Mouse (Mus musculus): ENCODE measurements at regions not wholly inside any gene's neighbourhood (a gene's known extent, or its start where the extent isn't known, plus 50 kb on each side); places are given as distances from the start of the nearest gene placed in this dataset.

DNA sequence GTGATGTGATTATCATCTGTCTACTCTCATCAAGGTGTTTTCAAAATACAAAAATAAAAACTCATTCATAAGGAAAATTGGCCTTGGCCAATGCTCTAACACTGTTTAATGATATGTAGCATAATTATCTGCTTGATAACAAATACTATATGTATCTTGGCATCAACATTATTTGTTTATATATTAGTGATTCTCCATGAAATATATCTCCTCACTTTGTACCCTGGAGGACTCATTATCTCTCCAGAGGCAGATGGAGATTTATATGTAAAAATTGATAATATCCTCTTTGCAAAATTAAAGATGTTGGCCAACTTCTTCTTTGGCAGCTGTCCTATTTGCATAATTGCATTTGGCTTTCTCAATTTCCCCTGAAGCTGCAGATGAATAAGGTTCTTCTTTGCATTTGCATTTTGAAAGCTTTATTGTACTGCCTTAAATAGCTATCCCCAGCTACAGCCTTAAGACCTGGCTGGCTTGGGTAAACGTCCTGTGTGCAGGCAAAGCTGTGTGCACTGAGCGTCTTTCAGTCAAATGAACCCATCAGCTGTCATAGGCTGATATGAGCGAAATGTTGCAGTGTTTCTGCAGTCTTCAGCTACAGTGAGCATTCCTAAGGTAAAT is 124.7 kb upstream of the Otogl start:
- peak; percentile 65 for ATAC-seq (replicated peaks; ENCODE audit: poor library complexity, severe bottlenecking)

DNA sequence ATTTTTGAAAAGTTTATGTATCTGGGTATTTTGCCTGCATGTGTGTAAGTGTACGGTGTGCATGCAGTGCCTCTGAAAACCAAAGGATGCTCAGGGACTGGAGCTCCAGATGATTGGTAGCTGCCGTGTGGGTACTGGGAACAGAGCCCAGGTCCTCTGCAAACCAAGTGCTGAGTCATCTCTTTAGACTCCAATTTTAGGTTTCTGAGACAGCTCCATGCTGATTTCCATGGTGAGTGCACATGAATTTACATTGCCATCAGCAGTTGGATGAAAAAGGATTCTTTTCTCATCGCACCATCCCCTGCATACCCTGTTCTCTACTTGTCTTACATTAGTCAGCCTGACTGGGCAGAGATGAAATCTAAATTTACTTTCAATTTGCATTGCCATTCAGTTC is 122.1 kb upstream of the Otogl start:
- no peak for ATAC-seq (replicated peaks; ENCODE audit: poor library complexity, severe bottlenecking)

DNA sequence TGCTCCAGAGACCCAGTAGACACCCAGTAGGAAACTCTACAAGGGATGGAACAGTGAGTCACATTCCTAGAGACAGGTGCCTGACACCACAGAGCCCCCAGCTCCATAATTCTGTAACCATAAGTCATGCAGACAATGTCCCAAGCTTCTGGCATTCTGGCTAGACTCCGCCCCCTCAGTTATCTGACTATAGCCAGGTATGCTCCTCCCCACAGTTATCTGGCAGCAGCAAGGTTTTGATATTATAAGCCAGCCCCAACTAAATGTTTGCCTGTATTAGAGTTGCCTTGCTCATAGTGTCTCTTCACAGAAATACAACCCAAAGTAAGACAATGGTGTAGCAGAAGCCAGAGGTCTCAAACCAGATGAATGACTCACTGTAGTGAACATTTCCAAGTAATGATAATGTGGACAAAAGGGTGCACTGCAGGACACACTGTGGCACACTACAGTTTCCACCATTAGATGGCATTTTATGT is 121.4 kb upstream of the Otogl start:
- no peak for ATAC-seq (replicated peaks; ENCODE audit: poor library complexity, severe bottlenecking)

DNA sequence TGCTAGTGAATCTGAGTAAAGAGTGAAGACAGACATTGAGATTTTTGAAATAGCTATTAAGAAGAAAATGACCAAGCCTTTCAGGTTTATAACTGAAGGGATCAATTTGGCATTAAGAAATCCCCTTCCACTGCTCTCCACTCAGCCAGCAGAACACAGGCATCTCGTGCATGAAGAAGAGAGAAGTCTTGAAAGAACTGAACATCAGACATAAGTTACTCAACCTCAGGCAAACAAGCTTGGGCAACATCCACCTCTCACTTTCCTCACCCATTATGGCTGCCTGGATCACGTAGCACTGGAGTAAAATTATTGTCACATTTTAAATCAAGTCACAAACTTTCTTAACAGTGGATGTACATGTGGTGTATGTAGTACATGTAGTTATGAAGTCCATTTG is 115.6 kb upstream of the Otogl start:
- ATAC-seq (replicated peaks; ENCODE audit: poor library complexity, severe bottlenecking), result peak; percentile 98

DNA sequence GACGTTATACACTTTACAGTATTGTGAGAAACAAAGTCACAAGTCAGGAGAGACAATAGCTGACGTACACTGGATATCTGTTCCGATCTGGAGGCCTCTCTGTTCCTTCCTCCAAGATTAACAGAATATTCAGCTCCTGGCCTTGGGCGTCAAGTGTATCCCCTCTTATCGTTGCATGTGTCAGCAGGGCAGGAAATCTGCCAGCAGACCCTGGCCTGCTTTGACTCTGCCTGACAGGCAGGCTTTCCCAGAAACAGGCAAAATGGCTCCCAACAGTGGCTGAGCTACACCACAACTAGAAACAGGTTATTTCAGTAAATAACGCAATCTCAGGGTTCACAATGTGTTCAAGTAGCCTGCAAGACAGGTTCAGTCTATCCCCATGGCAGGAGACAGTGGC is 112.3 kb upstream of the Otogl start:
- ATAC-seq (replicated peaks; ENCODE audit: poor library complexity, severe bottlenecking), result no peak

DNA sequence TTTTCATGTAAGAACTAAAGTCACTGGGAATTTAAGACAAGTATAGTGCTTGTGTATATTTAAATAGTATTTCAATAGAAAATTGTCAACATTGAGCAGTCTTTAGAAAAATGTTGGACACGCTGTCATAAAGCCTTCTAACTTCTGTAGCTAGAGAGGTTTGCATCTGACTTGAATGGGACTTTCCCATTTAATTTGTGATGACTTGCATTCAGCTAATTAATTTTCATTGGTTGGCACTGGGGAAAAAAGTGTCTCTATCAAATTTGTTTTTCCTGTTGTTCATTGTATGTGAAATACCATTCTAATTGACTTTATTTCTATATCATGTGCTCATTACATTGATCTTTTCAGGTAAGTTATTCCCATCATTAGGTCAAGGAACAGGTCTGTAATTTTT is 104.6 kb upstream of the Otogl start:
- ATAC-seq (replicated peaks; ENCODE audit: poor library complexity, severe bottlenecking), result no peak

DNA sequence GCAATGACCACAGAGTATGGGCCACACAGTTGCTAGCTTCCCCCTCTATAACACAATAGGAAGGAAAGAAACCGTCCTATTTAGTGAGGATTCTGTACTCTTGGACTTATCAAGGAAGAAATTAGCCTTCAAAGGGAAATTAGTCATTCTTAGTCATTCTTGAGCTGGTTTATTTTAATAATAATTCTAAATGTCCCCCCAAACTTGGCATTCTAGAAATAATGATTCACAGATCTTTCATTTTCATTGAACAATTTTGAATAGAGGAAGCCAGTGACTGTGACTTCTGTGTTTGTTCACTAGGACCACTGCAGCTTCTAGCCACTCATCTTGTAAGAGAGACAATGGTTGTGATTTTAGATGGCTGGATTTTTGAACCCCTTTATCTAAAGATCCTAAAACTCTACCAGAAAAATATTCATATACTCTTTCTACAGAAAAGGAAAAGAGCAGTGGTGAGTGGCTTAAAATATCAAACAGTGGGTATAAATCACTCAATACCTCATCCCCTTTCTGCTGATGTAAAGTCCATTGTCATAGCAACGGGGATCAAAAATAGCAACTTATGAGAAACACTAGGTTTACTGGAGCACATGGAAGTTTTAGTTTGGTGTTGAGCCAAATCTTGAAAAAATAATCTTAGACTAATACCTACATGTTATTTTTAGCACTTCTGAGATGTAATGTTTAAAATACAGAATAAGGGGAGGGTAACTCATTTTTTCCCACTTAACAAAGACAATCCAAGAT is 83.1 kb upstream of the Otogl start:
- no peak for ATAC-seq (replicated peaks; ENCODE audit: poor library complexity, severe bottlenecking)

DNA sequence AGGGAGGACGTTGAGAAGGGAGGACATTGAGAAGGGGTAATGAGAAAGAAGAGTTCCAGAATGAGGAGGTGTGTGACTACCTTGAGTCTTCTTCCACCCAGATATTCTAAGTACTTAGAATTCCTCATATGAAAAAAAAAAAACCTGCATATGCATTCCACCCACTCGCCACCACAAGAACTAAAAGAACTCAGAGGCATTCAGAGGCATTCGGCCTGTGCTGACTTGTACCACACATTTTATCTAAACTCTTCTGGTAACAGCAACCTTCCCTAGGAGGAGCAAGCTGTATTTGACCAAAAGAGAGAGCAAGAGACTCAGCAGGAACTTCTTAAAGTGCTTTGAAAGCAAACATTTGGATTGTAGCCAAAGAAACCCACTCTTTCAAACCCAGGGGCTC is 80.7 kb upstream of the Otogl start:
- no peak for ATAC-seq (replicated peaks; ENCODE audit: poor library complexity, severe bottlenecking)

DNA sequence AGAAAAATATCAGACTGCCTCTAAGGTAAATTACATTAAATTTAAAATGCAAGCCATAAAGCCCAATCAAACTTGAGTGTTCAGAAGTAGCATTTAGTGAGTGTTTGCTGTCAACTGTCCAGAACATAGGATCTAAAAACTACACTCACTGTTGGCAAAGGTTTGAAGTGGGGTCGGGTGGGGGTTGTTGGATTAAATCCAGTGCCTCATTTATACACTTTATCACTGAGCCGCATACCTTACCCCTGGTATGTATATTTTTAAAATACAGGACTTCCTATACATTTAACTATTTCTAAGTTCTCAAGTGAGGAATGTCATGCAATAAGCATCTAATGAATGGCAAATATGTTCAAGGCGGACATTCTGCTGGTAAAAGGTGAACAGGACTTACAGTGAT is 78.6 kb upstream of the Otogl start:
- ATAC-seq (replicated peaks; ENCODE audit: poor library complexity, severe bottlenecking), result no peak

DNA sequence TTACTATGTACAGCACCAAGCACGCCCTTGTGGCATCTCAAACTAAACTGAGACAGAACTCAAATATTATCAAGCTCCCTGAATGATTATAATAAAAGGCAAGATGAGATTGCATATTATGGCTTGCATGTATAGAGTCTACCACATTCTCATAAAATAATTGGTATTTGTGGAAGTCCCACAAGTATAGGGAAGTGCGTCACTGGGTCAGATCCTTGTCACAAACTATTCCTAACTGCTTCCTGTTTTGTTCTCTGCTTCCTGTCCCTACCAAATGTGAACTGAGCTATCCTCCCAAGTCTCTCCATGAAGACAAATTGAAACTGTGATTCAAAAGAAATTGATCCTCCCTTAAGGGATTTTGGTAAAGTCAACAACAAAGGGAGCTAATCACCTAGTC is 78.0 kb upstream of the Otogl start:
- ATAC-seq (replicated peaks; ENCODE audit: poor library complexity, severe bottlenecking), result peak; percentile 82

DNA sequence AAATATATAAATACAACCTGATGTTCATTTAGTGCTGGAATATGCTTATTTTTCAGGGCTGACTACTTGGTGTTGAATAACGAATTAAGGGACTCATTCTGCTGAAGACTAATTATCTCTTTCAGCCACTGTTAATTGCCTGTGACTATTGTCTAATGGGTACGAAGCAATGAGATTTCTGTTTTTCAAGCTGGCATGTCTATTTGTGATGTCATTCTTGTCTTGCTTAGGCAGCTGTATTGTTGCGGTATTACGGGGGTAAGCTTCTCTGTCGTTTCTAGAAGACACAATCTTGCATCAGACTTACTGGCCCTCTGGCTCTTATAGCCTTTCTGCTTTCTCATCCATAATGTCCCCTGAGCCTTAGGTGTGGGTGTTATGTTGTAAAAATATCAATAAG is 70.7 kb upstream of the Otogl start:
- no peak for ATAC-seq (replicated peaks; ENCODE audit: poor library complexity, severe bottlenecking)

DNA sequence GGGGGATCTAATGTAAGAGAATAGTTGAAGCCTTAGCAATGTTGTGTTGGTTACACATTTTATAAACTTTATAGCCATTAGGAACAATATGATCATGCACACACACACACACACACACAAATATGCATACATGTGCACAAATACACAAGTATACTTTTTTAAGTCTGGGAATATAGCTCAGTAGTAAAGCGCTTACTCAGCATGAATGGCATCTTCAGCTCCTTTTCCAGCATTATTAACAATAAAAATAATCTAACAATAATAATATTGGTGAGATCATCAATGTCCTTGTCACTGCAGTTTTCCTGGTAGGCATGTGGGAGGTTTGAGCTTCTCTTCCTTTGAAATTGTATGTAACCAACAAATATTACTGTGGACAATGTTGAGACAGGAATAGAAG is 70.1 kb upstream of the Otogl start:
- no peak for ATAC-seq (replicated peaks; ENCODE audit: poor library complexity, severe bottlenecking)

DNA sequence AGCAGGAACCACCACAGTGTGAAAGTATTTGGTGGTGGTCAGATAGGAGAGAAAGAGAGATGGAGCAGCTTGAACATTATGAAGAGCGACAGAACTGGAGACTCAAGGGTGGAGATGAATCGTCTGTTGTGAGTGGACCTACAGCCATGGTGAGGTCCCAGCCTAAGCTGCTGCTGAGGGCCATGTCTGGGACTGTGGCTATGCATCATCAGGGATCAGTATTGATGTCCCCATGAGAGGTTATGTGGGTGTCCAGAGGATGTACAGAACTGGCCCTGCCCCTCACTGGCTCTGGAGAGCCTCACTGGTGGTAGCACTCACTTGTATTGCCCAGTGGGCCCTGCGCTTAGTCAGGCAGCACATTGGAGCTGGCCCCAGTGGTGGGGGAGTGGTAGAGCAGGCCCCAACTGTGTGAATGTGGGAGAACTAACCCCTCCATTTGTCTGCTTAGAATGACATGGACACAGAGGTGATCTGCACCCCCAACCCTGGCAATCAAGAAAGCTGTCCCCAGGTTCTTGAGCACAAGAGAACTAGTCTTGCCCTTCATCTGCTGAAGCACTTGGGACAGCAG is 64.5 kb upstream of the Otogl start:
- ATAC-seq (replicated peaks; ENCODE audit: poor library complexity, severe bottlenecking), result no peak

DNA sequence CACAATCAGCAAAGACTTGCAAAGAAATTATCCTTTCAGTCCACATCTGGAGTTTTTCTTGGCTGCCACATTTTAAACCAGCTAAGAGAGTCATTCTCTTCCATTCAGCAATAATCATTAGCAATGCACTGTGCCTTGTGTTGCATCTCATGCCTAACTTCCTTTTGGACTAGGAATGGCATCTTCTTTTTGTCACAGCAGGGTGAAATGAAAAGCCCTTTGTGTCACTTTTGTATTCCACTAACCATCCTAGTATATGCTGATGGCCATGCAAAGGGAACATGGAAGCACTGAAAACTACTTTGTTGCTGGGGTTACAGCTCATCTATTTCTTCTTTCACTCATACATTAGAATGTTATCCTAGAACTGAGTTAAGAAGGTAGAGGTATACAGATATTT is 59.8 kb upstream of the Otogl start:
- ATAC-seq (replicated peaks; ENCODE audit: poor library complexity, severe bottlenecking), result no peak

DNA sequence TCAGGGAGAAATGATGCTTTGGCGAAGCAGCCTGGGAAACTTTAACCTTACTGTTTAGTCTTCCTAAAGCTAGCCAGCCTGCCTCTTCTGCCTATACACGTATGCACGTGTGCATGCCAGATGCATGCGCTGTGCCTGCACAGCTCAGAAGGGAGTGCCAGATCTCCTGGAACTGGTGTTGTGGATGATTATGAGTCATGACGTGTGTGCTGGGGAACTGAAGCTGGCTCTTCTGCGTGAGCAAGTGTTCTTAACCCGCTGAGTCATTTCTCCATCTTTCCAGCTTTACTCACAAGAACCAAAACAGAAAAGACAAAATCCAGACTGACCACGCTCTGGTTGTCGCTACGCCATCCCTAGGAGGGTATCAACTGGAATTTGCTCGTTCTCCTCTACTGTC is 55.1 kb upstream of the Otogl start:
- ATAC-seq (replicated peaks; ENCODE audit: poor library complexity, severe bottlenecking), result peak; percentile 12; the same call in 1 of the 2 replicates

DNA sequence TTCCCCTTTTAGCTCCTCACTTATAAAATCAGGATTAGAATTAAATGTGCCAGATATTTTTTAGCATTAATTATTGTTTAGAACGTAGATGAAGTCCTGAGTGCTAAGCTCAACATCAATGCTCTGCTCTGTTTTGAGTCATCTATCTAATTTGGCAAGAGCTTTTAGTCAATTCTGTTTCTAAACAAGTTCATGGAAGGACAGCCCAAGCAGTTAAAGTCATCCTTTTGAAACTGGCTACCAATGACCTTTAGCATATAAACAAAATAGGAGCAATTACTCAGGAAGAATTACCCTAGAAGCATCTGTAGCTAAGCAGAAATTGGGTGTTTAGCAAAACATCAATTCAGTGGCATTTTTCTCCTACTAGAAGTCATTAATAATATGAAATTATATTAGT is 52.1 kb upstream of the Otogl start:
- no peak for ATAC-seq (replicated peaks; ENCODE audit: poor library complexity, severe bottlenecking)

DNA sequence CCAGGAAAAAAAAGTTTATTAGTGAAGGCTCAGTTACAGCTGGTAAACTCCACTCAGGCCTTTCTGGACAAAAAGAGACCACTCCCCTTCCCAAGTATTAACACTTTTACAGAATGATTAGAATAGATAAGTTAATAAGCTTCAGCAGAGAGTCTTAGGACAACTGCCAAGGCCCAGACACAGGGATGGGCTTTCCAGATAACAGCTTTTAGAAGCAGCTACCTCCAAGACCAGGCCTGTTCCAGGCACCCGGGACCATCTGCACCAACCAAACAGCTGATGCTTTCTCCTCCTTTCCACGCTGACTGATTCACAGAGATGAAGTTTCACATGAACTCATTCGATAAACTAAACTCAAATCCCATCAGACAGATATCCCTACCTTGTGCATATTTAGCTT is 50.2 kb upstream of the Otogl start:
- ATAC-seq (replicated peaks; ENCODE audit: poor library complexity, severe bottlenecking), result no peak
